Mouse (Mus musculus) megakaryocyte-erythroid progenitor cell, adult 5-6 weeks (primary cell): ENCODE data around the gene AF067061. TPM values are rescaled to one million over a fixed set of nuclear protein-coding genes. Genes with fewer than 3 reads are reported as not detected.

Experiments used
- total RNA-seq, 2 experiments: library from RNA; stranded (forward) in 1 of 2; stranded (reverse) in 1 of 2; fragments of 200-1000, 215-1000 nt in 1 of 2; fragments of >200 nt in 1 of 2; fragmentation: Nextera tagmentation in 1 of 2; gene quantifications; 2 replicates each; pipeline ENCODE4 v1.2.3; 2014 to 2017

The AF067061 gene
- total RNA-seq, 2 experiments from 2014 or later, result not detected

Other genes with a start within 250 kb of the AF067061 start
- not detected in 2 replicates for gene Gm36079, start 236.1 kb upstream of the AF067061 start, total RNA-seq (2014; fragmentation: Nextera tagmentation)
- not detected in 2 replicates for gene Gm36079, start 236.1 kb upstream of the AF067061 start, total RNA-seq (2017)
- 3.7 TPM in 1 of 2 replicates, not detected in the other for gene Gm21188, start 210.9 kb upstream of the AF067061 start, total RNA-seq (2014; fragmentation: Nextera tagmentation)
- gene Gm21188, start 210.9 kb upstream of the AF067061 start, total RNA-seq (2017), result 0.99 TPM in 1 of 2 replicates, not detected in the other
- not detected in 2 replicates for gene Gm20767, start 122.9 kb upstream of the AF067061 start, total RNA-seq (2014; fragmentation: Nextera tagmentation)
- not detected in 2 replicates for gene Gm20767, start 122.9 kb upstream of the AF067061 start, total RNA-seq (2017)
- gene Gm21818, start 90.7 kb upstream of the AF067061 start, total RNA-seq (2014; fragmentation: Nextera tagmentation), result not detected in 2 replicates
- gene Gm21818, start 90.7 kb upstream of the AF067061 start, total RNA-seq (2017), result not detected in 2 replicates
- gene Gm21762, start 47.2 kb upstream of the AF067061 start, total RNA-seq (2014; fragmentation: Nextera tagmentation), result not detected in 2 replicates
- gene Gm21762, start 47.2 kb upstream of the AF067061 start, total RNA-seq (2017), result not detected in 2 replicates
- gene Gm21731, start 24.0 kb upstream of the AF067061 start, total RNA-seq (2014; fragmentation: Nextera tagmentation), result not detected in 2 replicates
- gene Gm21731, start 24.0 kb upstream of the AF067061 start, total RNA-seq (2017), result not detected in 2 replicates
- 0.57 TPM in 1 of 2 replicates, not detected in the other for gene BC147527, start 37.3 kb downstream of the AF067061 start, total RNA-seq (2014; fragmentation: Nextera tagmentation)
- gene BC147527, start 37.3 kb downstream of the AF067061 start, total RNA-seq (2017), result 3.7 and 4.2 TPM in 2 replicates
- not detected in 2 replicates for gene Tcstv3, start 53.8 kb downstream of the AF067061 start, total RNA-seq (2014; fragmentation: Nextera tagmentation)
- gene Tcstv3, start 53.8 kb downstream of the AF067061 start, total RNA-seq (2017), result not detected in 2 replicates